9 mouse cellular contexts compared by ENCODE assay signal in the genomic region with DNA sequence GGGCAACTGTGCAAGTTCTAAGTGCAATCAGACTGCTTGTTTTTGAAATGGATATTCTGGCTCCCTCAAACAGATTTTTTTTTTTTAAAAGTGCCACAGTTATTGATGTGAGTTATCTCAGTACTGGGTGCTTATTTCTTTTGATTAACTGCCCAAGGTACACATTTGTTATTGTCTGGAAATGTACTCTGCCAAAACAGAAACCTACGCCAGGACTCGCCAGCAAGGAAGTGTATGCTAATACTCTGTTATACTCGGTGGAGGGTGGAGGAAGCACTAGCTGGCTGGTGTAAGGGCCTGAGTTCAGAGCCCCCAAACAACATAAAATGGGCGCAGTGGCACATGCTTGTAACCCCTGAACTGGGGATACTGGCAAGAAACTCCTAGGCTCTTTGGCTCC. TPM values are rescaled to one million over a fixed set of nuclear protein-coding genes. Genes with fewer than 3 reads are reported as not detected.
DNase-seq lines count a peak whose midpoint lies in the region; ATAC-seq and TF ChIP-seq lines count a peak whose summit lies in the region.
"Had no signal": no experiment of that assay in that cellular context is flagged by ENCODE, and none has a peak within 500 bp of the region (broad histone marks: within the 10 kb centered on the region; RNA-seq: fewer than 3 reads in every experiment).

No protein-coding gene starts in this region.

- H3K4me2 ChIP-seq in heart, embryonic 13.5 days = peak overlapping the region; percentile 30; the same call in 1 of the 2 replicates
- peak overlapping the region; percentile 33 for H3K4me2 ChIP-seq in heart, postnatal 0 days (ENCODE audit: low read depth, low read length)
- H3K4me2 ChIP-seq: liver, embryonic 12.5 days had no signal

- H3K36me3 ChIP-seq in heart, embryonic 13.5 days = no peaks in the 10 kb centered on the region
- no peaks in the 10 kb centered on the region for H3K36me3 ChIP-seq in heart, postnatal 0 days (replicated peaks; ENCODE audit: control insufficient read depth, insufficient read depth, low read length)
- H3K36me3 ChIP-seq: liver, embryonic 12.5 days had no signal

- H3K4me1 ChIP-seq in heart, embryonic 13.5 days = peaks cover 54% of the 10 kb centered on the region
- peaks cover 43% of the 10 kb centered on the region for H3K4me1 ChIP-seq in heart, postnatal 0 days (ENCODE audit: control insufficient read depth, insufficient read depth)

- no peak overlapping the region for H3K4me3 ChIP-seq in heart, embryonic 13.5 days
- H3K4me3 ChIP-seq in heart, postnatal 0 days (ENCODE audit: low read depth, low read length) = no peak overlapping the region
- H3K4me3 ChIP-seq: liver, embryonic 12.5 days had no signal

- H3K9ac ChIP-seq in heart, embryonic 13.5 days = peak overlapping the region; percentile 42; the same call in 1 of the 2 replicates
- no peak overlapping the region for H3K9ac ChIP-seq in heart, postnatal 0 days (replicated peaks; ENCODE audit: low read depth, low read length)
- H3K9ac ChIP-seq: liver, embryonic 12.5 days had no signal

- peak overlapping the region; percentile 67 for H3K27ac ChIP-seq in heart, embryonic 13.5 days (replicated peaks)
- H3K27ac ChIP-seq in heart, postnatal 0 days (ENCODE audit: low read depth) = peak overlapping the region; percentile 31
- H3K27ac ChIP-seq: liver, embryonic 12.5 days had no signal

- TF ChIP-seq CTCF in brain, embryonic 14.5 days (IDR thresholded peaks at IDR 0.05; ENCODE audit: borderline replicate concordance, extremely low read depth, insufficient read depth, insufficient read length) = no peak
- no peak for TF ChIP-seq CTCF in heart, postnatal 0 days (IDR thresholded peaks at IDR 0.05; ENCODE audit: low read depth)

- TF ChIP-seq EP300 in heart, postnatal 0 days (IDR thresholded peaks at IDR 0.05; ENCODE audit: low read depth) = no peak

- ATAC-seq in heart, embryonic 13.5 days (ENCODE audit: extremely low read depth, insufficient number of reproducible peaks, low FRiP score, low TSS enrichment) = no peak
- no peak for ATAC-seq in heart, postnatal 0 days (ENCODE audit: insufficient read depth, low read depth)
- no peak for ATAC-seq in granulocyte monocyte progenitor cell, adult 5-6 weeks (replicated peaks; ENCODE audit: poor library complexity, severe bottlenecking)
- ATAC-seq: liver, embryonic 12.5 days had no signal

- H3K9me3 ChIP-seq in heart, embryonic 13.5 days = no peaks in the 10 kb centered on the region
- H3K9me3 ChIP-seq in heart, postnatal 0 days (replicated peaks; ENCODE audit: control insufficient read depth, low read length) = no peaks in the 10 kb centered on the region
- H3K9me3 ChIP-seq: liver, embryonic 12.5 days had no signal

- TF ChIP-seq POLR2A in brain, embryonic 14.5 days (IDR thresholded peaks at IDR 0.05; ENCODE audit: borderline replicate concordance, extremely low read depth, insufficient read depth, insufficient read length, poor library complexity, severe bottlenecking) = no peak

- DNase-seq in heart, adult 8-10 months (ENCODE audit: low spot score) = no peak
- peak; percentile 52 for DNase-seq in brain, embryonic 14.5 days (ENCODE audit: low read depth)
- DNase-seq in heart, postnatal 0 days (ENCODE audit: low spot score) = no peak
- peak; percentile 61 for DNase-seq in lung, postnatal 36 days
- DNase-seq in layer of hippocampus, postnatal 36 days = no peak
- DNase-seq in right cerebral cortex, adult 2 months (ENCODE audit: low spot score in 2 of 2) = no peak

- H3K27me3 ChIP-seq in heart, embryonic 13.5 days (replicated peaks) = no peaks in the 10 kb centered on the region
- H3K27me3 ChIP-seq in heart, postnatal 0 days (ENCODE audit: control insufficient read depth, insufficient read depth, low read length) = no peaks in the 10 kb centered on the region
- H3K27me3 ChIP-seq: liver, embryonic 12.5 days had no signal

- 50% methylated on average over 4 of the region's 4 CpGs for WGBS in heart, embryonic 13.5 days
- WGBS in heart, postnatal 0 days = 46% methylated on average over 4 of the region's 4 CpGs

RNA-seq across cellular contexts. Expression of a gene that starts 34.1 kb away (rescaled TPM):
- 30.3 and 30.8 TPM in 2 replicates for polyA plus RNA-seq in heart, embryonic 13.5 days (2015; fragmentation: Nextera tagmentation; extraction: Ambion mirVana)
- 10 to 100 TPM; 35.9 to 38.7 (median 37.9) TPM for total RNA-seq in heart, adult 8-10 months (2022)
- polyA plus RNA-seq in brain, embryonic 14.5 days (2012; rRNA removed) = 29.1 and 42.4 TPM in 2 replicates
- 42.4 and 55.3 TPM in 2 replicates for total RNA-seq in heart, postnatal 0 days (2014; rRNA removed; ENCODE audit: low replicate concordance)
- 28.1 and 29.0 TPM in 2 replicates for polyA plus RNA-seq in heart, postnatal 0 days (2015; fragmentation: Nextera tagmentation; extraction: Ambion mirVana)
- total RNA-seq in granulocyte monocyte progenitor cell, adult 5-6 weeks (2014; fragmentation: Nextera tagmentation) = 82.9 and 89.7 TPM in 2 replicates
- 57.8 and 69.4 TPM in 2 replicates for total RNA-seq in granulocyte monocyte progenitor cell, adult 5-6 weeks (2017)
- 100 to 1,000 TPM; 103 to 110 TPM for total RNA-seq in layer of hippocampus, postnatal 36 days (2021)

RNA-seq across cellular contexts. Expression of a gene that starts 34.9 kb away (rescaled TPM):
- 23.2 and 26.4 TPM in 2 replicates for polyA plus RNA-seq in heart, embryonic 13.5 days (2015; fragmentation: Nextera tagmentation; extraction: Ambion mirVana)
- total RNA-seq in heart, adult 8-10 months (2022) = 10 to 100 TPM; 16.3 to 19.9 (median 17.9) TPM
- polyA plus RNA-seq in brain, embryonic 14.5 days (2012; rRNA removed) = 26.5 and 34.8 TPM in 2 replicates
- 24.0 and 26.6 TPM in 2 replicates for total RNA-seq in heart, postnatal 0 days (2014; rRNA removed; ENCODE audit: low replicate concordance)
- 25.6 and 26.8 TPM in 2 replicates for polyA plus RNA-seq in heart, postnatal 0 days (2015; fragmentation: Nextera tagmentation; extraction: Ambion mirVana)
- 21.6 and 22.3 TPM in 2 replicates for total RNA-seq in granulocyte monocyte progenitor cell, adult 5-6 weeks (2014; fragmentation: Nextera tagmentation)
- 11.8 and 13.4 TPM in 2 replicates for total RNA-seq in granulocyte monocyte progenitor cell, adult 5-6 weeks (2017)
- total RNA-seq in layer of hippocampus, postnatal 36 days (2021) = 10 to 100 TPM; 20.2 to 24.1 TPM

Comparison
In these comparisons a context has a peak if more than half of its experiments do, and no peak if none do; other contexts are left out.
1. DNase-seq: peak in brain, embryonic 14.5 days (single experiment) and lung, postnatal 36 days (single experiment); none in heart, adult 8-10 months (single experiment), heart, postnatal 0 days (single experiment), layer of hippocampus, postnatal 36 days (0 of 2) and right cerebral cortex, adult 2 months (0 of 2).